Mouse (Mus musculus): ENCODE results near the gene Mmp17. TPM values are rescaled to one million over a fixed set of nuclear protein-coding genes. Genes with fewer than 3 reads are reported as not detected.

The Mmp17 gene
- polyA plus RNA-seq (2015; fragmentation: Nextera tagmentation; extraction: Ambion mirVana): 9.3 and 9.6 TPM in 2 replicates

- WGBS: under 1% methylated on average over 74 of the region's 80 CpGs
Measured at GRCm38 (mm10) chr5:129583761-129584582, at the start of gene Mmp17. TSS of gene Mmp17 (plus strand) at chr5:129584169.

DNA sequence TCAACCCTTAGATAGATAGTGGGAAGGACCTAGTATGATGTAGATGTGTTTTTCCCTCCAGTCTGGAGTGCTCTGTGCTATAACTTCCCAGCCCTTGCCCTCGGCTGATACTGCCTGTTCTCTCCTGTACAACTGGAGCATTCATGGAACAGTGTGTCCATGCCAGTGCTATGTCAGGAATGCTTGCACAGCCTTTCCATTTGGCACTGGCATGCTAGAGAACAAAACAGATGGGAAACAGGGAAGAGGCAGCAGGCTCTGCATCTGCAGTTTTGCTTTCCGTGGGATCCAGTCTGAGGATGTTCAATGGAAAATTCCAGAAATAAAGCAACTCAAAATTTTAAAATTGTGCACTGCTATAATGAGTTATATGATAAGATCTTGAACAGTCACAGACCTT, 49.5 kb upstream of the Mmp17 start:
- WGBS: 93% methylated on average over 2 of the region's 2 CpGs
- Histone ChIP-seq H3K9me3 (no peaks in the 10 kb centered on the region), H3K4me2 (replicated peaks) (no peak overlapping the region), H3K27ac (no peak overlapping the region), H3K4me1 (replicated peaks) (no peaks in the 10 kb centered on the region), H3K9ac (replicated peaks) (no peak overlapping the region), H3K36me3 (peaks cover 48% of the 10 kb centered on the region), H3K4me3 (replicated peaks) (no peak overlapping the region), H3K27me3 (no peaks in the 10 kb centered on the region)
- no peak for ATAC-seq

More at GRCm38 (mm10) chr5:129583761-129584582, at the start of gene Mmp17:
- no peaks in the 10 kb centered on the region for H3K9me3 ChIP-seq
- no peaks in the 10 kb centered on the region for H3K36me3 ChIP-seq
- H3K4me3 ChIP-seq (replicated peaks): peak within 1 kb of the TSS; percentile 83
- peak; percentile 85 for ATAC-seq
- peak within 1 kb of the TSS; percentile 57 for H3K27ac ChIP-seq
- H3K9ac ChIP-seq (replicated peaks): peak within 1 kb of the TSS; percentile 88
- H3K4me1 ChIP-seq (replicated peaks): peaks cover 39% of the 10 kb centered on the region
- H3K4me2 ChIP-seq (replicated peaks): peak within 1 kb of the TSS; percentile 99
- peaks cover 35% of the 10 kb centered on the region for H3K27me3 ChIP-seq

DNA sequence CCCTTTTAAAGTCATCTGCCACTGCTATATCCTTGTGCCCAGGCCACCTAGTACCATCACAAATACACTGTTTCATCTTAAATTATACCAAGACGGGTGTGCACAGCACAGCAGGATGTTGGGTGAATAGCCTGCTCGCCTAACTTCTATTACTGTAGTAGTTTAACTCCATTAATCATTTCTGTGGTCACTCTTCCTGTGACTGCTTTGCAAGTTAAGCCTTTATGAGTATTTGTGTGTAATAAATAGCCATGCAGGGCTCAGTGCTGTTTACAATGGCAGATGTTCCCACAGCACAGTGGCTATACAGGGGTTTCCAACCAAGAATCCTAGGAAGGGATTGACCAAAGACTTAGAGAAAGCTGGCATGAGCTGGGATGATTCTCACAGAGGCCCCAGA, 48.9 kb upstream of the Mmp17 start:
- Histone ChIP-seq H3K27ac (no peak overlapping the region), H3K4me1 (replicated peaks) (no peaks in the 10 kb centered on the region), H3K36me3 (peaks cover 48% of the 10 kb centered on the region), H3K9ac (replicated peaks) (no peak overlapping the region), H3K4me2 (replicated peaks) (no peak overlapping the region), H3K9me3 (no peaks in the 10 kb centered on the region), H3K4me3 (replicated peaks) (no peak overlapping the region), H3K27me3 (no peaks in the 10 kb centered on the region)
- no peak for ATAC-seq
- WGBS: 94% methylated on average over 2 of the region's 2 CpGs

DNA sequence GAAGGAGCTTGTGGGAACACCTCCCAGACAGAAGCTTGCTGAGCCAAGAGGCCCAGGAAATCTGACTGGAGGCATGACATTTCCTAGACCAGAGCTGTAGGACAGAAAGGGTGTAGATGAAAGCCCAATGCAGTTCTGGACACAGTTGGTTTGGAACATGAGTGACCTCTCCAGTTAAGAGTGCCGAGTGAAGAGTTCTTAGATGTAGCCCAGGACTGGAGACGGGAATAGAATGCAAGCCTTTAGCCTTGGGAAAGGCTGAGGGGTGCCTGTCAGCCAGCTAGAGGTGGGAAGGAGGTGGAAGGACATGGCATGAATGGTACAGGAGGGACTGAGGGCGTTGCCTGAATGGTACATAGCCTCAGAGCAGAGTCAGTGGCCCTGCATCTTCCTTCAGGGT, 48.5 kb upstream of the Mmp17 start:
- Histone ChIP-seq H3K9me3 (no peaks in the 10 kb centered on the region), H3K9ac (replicated peaks) (no peak overlapping the region), H3K27ac (no peak overlapping the region), H3K27me3 (no peaks in the 10 kb centered on the region), H3K4me2 (replicated peaks) (no peak overlapping the region), H3K4me3 (replicated peaks) (no peak overlapping the region), H3K36me3 (peaks cover 50% of the 10 kb centered on the region), H3K4me1 (replicated peaks) (no peaks in the 10 kb centered on the region)
- no peak for ATAC-seq
- WGBS: 100% methylated on average over 3 of the region's 3 CpGs

- 92% methylated on average over 4 of the region's 4 CpGs for WGBS
- no peaks in the 10 kb centered on the region for H3K9me3 ChIP-seq
- no peaks in the 10 kb centered on the region for H3K27me3 ChIP-seq
- no peaks in the 10 kb centered on the region for H3K4me1 ChIP-seq (replicated peaks)
- no peak overlapping the region for H3K9ac ChIP-seq (replicated peaks)
- H3K4me3 ChIP-seq (replicated peaks): no peak overlapping the region
- no peak overlapping the region for H3K27ac ChIP-seq
- no peak overlapping the region for H3K4me2 ChIP-seq (replicated peaks)
- ATAC-seq: no peak
- peaks cover 67% of the 10 kb centered on the region for H3K36me3 ChIP-seq
Measured at GRCm38 (mm10) chr5:129538826-129539225, 45.1 kb upstream of the Mmp17 start.

DNA sequence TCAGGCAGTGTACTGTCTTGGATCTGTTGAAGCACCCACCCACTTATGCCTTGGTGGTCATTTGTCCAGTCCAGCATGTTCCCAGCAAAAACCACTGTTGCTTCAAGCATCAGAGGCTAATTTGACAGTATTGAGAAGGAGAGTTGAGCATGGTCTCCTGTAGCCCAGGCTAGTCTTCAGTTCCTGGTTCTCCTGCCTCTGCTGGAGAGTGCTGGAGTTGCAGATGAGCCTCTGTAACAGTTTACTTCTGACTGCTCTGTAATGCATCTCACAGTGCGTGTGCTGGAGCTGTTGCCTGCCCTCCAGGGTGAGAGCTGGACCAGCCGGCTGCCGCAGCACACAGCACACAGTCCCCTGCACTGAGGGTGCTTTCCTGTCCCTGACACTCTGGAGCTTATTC, 41.7 kb upstream of the Mmp17 start:
- H3K4me2 ChIP-seq (replicated peaks): no peak overlapping the region

DNA sequence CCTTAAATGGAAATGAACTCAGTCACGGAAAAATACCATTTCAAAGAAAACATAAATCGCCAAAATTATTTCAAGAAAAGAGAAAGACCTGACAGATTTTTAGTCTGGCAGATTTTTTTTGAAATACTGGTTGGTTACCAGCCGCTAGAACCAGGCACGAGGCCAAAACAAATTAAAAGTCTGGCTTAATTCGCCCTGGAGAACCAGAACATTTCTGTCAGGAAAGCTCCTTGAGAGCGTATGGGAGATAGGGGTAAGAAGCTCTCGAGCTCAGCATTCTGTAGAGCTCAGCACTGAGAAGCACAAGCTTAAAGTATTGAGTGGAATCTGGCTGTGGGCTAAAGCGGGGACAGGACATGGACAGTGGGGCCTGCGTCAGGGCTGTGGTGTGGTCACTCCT, 38.2 kb upstream of the Mmp17 start:
- Histone ChIP-seq H3K4me2 (replicated peaks) (no peak overlapping the region), H3K27me3 (no peaks in the 10 kb centered on the region), H3K4me3 (replicated peaks) (no peak overlapping the region), H3K4me1 (replicated peaks) (no peaks in the 10 kb centered on the region), H3K27ac (no peak overlapping the region), H3K36me3 (peaks cover 95% of the 10 kb centered on the region), H3K9ac (replicated peaks) (no peak overlapping the region), H3K9me3 (no peaks in the 10 kb centered on the region)
- ATAC-seq: no peak
- WGBS: 95% methylated on average over 9 of the region's 9 CpGs

More for the DNA sequence above, 41.7 kb upstream of the Mmp17 start:
- peaks cover 82% of the 10 kb centered on the region for H3K36me3 ChIP-seq
- H3K27ac ChIP-seq: no peak overlapping the region
- ATAC-seq: no peak
- no peaks in the 10 kb centered on the region for H3K27me3 ChIP-seq
- no peak overlapping the region for H3K4me3 ChIP-seq (replicated peaks)
- H3K4me1 ChIP-seq (replicated peaks): no peaks in the 10 kb centered on the region
- WGBS: 87% methylated on average over 3 of the region's 3 CpGs
- H3K9ac ChIP-seq (replicated peaks): no peak overlapping the region
- H3K9me3 ChIP-seq: no peaks in the 10 kb centered on the region

GRCm38 (mm10) chr5:129549716-129550115, 34.3 kb upstream of the Mmp17 start:
- Histone ChIP-seq H3K27ac (no peak overlapping the region), H3K4me1 (replicated peaks) (no peaks in the 10 kb centered on the region), H3K9ac (replicated peaks) (no peak overlapping the region), H3K36me3 (peaks cover 95% of the 10 kb centered on the region), H3K27me3 (no peaks in the 10 kb centered on the region), H3K4me3 (replicated peaks) (no peak overlapping the region), H3K4me2 (replicated peaks) (no peak overlapping the region), H3K9me3 (no peaks in the 10 kb centered on the region)
- ATAC-seq: no peak
- WGBS: 92% methylated on average over 12 of the region's 12 CpGs

DNA sequence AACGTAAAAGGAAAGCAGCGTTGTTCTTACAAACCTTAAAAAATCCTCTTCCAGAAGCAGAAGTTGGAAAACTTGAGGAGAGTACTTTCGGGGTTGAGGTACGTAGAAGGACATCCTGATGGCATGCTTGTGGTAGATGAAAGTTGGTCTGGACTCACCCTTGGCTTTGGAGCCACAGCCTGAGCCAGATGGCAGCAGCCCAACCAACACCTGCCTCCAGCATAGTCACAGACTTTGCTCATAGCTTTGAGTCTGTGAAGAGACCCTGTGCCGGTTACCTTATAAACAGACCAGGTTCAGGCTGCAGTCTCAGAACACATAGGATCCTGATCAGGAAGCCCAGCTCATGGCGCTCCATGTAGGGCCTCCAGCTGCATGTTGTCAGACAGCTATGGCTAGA, 33.2 kb upstream of the Mmp17 start:
- no peaks in the 10 kb centered on the region for H3K27me3 ChIP-seq
- 93% methylated on average over 6 of the region's 6 CpGs for WGBS
- H3K4me2 ChIP-seq (replicated peaks): no peak overlapping the region
- H3K27ac ChIP-seq: no peak overlapping the region
- no peak for ATAC-seq
- H3K9me3 ChIP-seq: no peaks in the 10 kb centered on the region
- H3K9ac ChIP-seq (replicated peaks): no peak overlapping the region
- no peak overlapping the region for H3K4me3 ChIP-seq (replicated peaks)
- peaks cover 99% of the 10 kb centered on the region for H3K36me3 ChIP-seq
- no peaks in the 10 kb centered on the region for H3K4me1 ChIP-seq (replicated peaks)

- H3K36me3 ChIP-seq: peaks cover 99% of the 10 kb centered on the region
- no peak overlapping the region for H3K27ac ChIP-seq
- no peaks in the 10 kb centered on the region for H3K27me3 ChIP-seq
- no peak for ATAC-seq
- no peak overlapping the region for H3K9ac ChIP-seq (replicated peaks)
- H3K9me3 ChIP-seq: no peaks in the 10 kb centered on the region
- no peaks in the 10 kb centered on the region for H3K4me1 ChIP-seq (replicated peaks)
- 95% methylated on average over 2 of the region's 2 CpGs for WGBS
- no peak overlapping the region for H3K4me3 ChIP-seq (replicated peaks)
- no peak overlapping the region for H3K4me2 ChIP-seq (replicated peaks)
Measured at GRCm38 (mm10) chr5:129551991-129552390, 32.0 kb upstream of the Mmp17 start.

DNA sequence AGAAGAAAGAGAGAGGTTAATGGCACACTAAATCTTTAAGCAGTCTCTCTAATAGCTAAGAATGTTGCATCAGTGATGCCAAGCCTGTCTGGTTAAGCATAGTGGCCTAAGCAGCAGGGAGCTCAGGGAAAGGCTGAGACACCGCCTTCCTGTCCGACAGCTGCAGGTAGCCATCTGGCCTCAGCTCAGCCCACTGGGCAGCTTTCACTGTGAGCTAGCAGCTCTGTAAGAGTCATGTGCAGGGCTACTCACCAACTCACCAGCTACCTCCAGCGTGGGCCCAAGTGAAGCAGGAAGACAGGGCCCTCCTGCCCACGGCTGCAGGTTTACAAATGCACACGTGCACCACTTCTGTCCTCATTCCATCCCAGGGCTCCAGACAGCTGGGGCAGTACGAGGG, 30.3 kb upstream of the Mmp17 start:
- Histone ChIP-seq H3K4me2 (replicated peaks) (no peak overlapping the region), H3K4me1 (replicated peaks) (no peaks in the 10 kb centered on the region), H3K9me3 (no peaks in the 10 kb centered on the region), H3K36me3 (peaks cover 98% of the 10 kb centered on the region), H3K27ac (no peak overlapping the region), H3K4me3 (replicated peaks) (no peak overlapping the region), H3K9ac (replicated peaks) (no peak overlapping the region), H3K27me3 (no peaks in the 10 kb centered on the region)
- WGBS: 96% methylated on average over 6 of the region's 6 CpGs
- ATAC-seq: no peak

DNA sequence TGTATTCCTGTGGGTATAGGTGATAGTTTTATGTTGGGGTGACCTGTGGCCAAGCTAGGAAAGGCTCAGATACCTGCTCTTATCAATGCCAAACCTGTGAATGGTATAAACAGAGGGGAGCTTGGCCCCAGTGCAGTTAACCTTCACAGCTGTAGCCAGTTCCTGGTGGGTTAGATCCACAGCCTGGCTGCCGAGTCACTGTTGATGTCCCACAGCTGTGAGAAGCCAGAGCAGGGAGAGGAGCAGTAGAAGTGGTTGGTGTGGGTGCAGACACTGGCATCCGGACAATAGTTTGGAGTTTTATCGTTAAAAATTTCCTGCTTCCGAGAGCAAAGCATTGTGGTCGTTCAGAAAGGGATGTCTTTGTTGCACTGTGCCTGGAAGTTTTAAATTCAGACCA, 25.4 kb upstream of the Mmp17 start:
- Histone ChIP-seq H3K9me3 (no peaks in the 10 kb centered on the region), H3K4me1 (replicated peaks) (no peaks in the 10 kb centered on the region), H3K36me3 (peaks cover 94% of the 10 kb centered on the region), H3K4me3 (replicated peaks) (no peak overlapping the region), H3K4me2 (replicated peaks) (no peak overlapping the region), H3K27ac (no peak overlapping the region), H3K9ac (replicated peaks) (no peak overlapping the region), H3K27me3 (no peaks in the 10 kb centered on the region)
- WGBS: 87% methylated on average over 5 of the region's 5 CpGs
- ATAC-seq: no peak

GRCm38 (mm10) chr5:129559283-129559682, 24.7 kb upstream of the Mmp17 start:
- peaks cover 93% of the 10 kb centered on the region for H3K36me3 ChIP-seq
- ATAC-seq: no peak
- H3K4me2 ChIP-seq (replicated peaks): no peak overlapping the region
- no peak overlapping the region for H3K27ac ChIP-seq
- H3K9me3 ChIP-seq: no peaks in the 10 kb centered on the region
- H3K9ac ChIP-seq (replicated peaks): no peak overlapping the region
- no peak overlapping the region for H3K4me3 ChIP-seq (replicated peaks)
- 71% methylated on average over 11 of the region's 11 CpGs for WGBS
- no peaks in the 10 kb centered on the region for H3K27me3 ChIP-seq
- H3K4me1 ChIP-seq (replicated peaks): no peaks in the 10 kb centered on the region

All from midbrain, embryonic 13.5 days (tissue).